ENCODE assay signal across 24 mouse cellular contexts in the genomic region with DNA sequence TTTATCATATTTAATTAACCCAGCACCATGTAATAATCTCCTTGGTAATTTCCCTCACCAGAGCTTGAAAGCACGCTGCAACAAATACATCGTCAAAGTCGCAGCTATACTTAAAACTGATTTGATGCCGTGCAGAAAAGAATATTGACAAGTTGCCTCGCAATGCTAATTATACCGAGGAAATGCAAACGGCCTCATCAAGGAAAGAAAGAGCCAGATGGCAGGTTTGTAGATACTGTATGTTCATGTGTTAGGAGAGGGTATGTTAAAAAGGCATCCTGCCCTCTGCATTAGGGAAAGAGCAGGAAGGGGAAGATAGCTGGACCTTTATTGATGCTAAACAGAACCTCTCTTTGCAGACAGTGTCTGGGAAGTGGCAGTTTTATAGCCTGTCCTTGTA.
"Had no signal": no experiment of that assay in that cellular context is flagged by ENCODE, and none has a peak within 500 bp of the region (broad histone marks: within the 10 kb centered on the region; RNA-seq: fewer than 3 reads in every experiment).

No protein-coding gene starts in this region.

- H3K36me3 ChIP-seq: limb, embryonic 10.5 days; limb, embryonic 13.5 days; liver, embryonic 12.5 days; liver, embryonic 15.5 days; lung, embryonic 15.5 days; midbrain, embryonic 10.5 days; midbrain, embryonic 13.5 days had no signal

- DNase-seq: kidney, adult 9 months; kidney, postnatal 14 days; kidney, postnatal 4 days; liver; lung, adult 18-20 months; lung, postnatal 10 days; lung, postnatal 36 days; right cerebral cortex, adult 18-20 months; right cerebral cortex, postnatal 14 days; right cerebral cortex, postnatal 4 days; thymus, adult 2 months; thymus, postnatal 14 days; thymus, postnatal 4 days had no signal

- H3K4me1 ChIP-seq: limb, embryonic 10.5 days; limb, embryonic 13.5 days; liver, embryonic 12.5 days; liver, embryonic 15.5 days; lung, embryonic 15.5 days; megakaryocyte, embryonic 14.5 days; midbrain, embryonic 10.5 days; midbrain, embryonic 13.5 days had no signal

- ATAC-seq: liver, embryonic 12.5 days; midbrain, embryonic 13.5 days; midbrain, embryonic 16.5 days had no signal

- H3K27me3 ChIP-seq: limb, embryonic 13.5 days; liver, embryonic 12.5 days; liver, embryonic 15.5 days; lung, embryonic 15.5 days; megakaryocyte, embryonic 14.5 days; midbrain, embryonic 13.5 days had no signal

- H3K9ac ChIP-seq: limb, embryonic 13.5 days; liver, embryonic 12.5 days; liver, embryonic 15.5 days; lung, embryonic 15.5 days; midbrain, embryonic 13.5 days had no signal

- H3K27ac ChIP-seq: limb, embryonic 10.5 days; limb, embryonic 13.5 days; liver, embryonic 12.5 days; liver, embryonic 15.5 days; lung, embryonic 15.5 days; midbrain, embryonic 10.5 days; midbrain, embryonic 13.5 days; stomach, postnatal 0 days had no signal

- H3K4me2 ChIP-seq: limb, embryonic 13.5 days; liver, embryonic 12.5 days; liver, embryonic 15.5 days; lung, embryonic 15.5 days; midbrain, embryonic 13.5 days had no signal

- H3K9me3 ChIP-seq: limb, embryonic 10.5 days; limb, embryonic 13.5 days; liver, embryonic 12.5 days; lung, embryonic 15.5 days; midbrain, embryonic 10.5 days; midbrain, embryonic 13.5 days had no signal

- H3K4me3 ChIP-seq: limb, embryonic 10.5 days; limb, embryonic 13.5 days; liver, embryonic 12.5 days; liver, embryonic 15.5 days; lung, embryonic 15.5 days; megakaryocyte, embryonic 14.5 days; midbrain, embryonic 10.5 days; midbrain, embryonic 13.5 days; myocyte had no signal
